Mouse (Mus musculus): Measurements from ENCODE around the gene Olfr160.

Gene Olfr160

GRCm38 (mm10) chr9:37716150-37716549 is at the start of gene Olfr160:
Olfr160 (minus strand) TSS chr9:37716250.
- DNase-seq = no peak

GRCm38 (mm10) chr9:37762541-37762940 is 46.5 kb upstream of the Olfr160 start:
- no peak for DNase-seq

- no peak for DNase-seq
Measured at GRCm38 (mm10) chr9:37761728-37762127, 45.7 kb upstream of the Olfr160 start.

- DNase-seq = no peak
Measured at GRCm38 (mm10) chr9:37752006-37752405, 36.0 kb upstream of the Olfr160 start.

- no peak for DNase-seq
Measured at GRCm38 (mm10) chr9:37751467-37751866, 35.4 kb upstream of the Olfr160 start.

- DNase-seq = no peak
Measured at GRCm38 (mm10) chr9:37750319-37751075, 34.4 kb upstream of the Olfr160 start.

- no peak for DNase-seq
Measured at GRCm38 (mm10) chr9:37744806-37745205, 28.8 kb upstream of the Olfr160 start, which contains the start of gene Olfr874. Olfr874 (plus strand) TSS chr9:37745106.

- DNase-seq = no peak
Measured at GRCm38 (mm10) chr9:37734310-37734709, 18.3 kb upstream of the Olfr160 start.

GRCm38 (mm10) chr9:37689970-37690686 is 25.9 kb downstream of the Olfr160 start:
- DNase-seq = no peak

GRCm38 (mm10) chr9:37687941-37688303 is 28.1 kb downstream of the Olfr160 start:
- DNase-seq = no peak

- DNase-seq = no peak
Measured at GRCm38 (mm10) chr9:37687288-37687940, 28.6 kb downstream of the Olfr160 start.

GRCm38 (mm10) chr9:37681123-37681522 is 34.9 kb downstream of the Olfr160 start:
- DNase-seq = no peak

GRCm38 (mm10) chr9:37675287-37675686 is 40.8 kb downstream of the Olfr160 start:
- no peak for DNase-seq

- no peak for DNase-seq
Measured at GRCm38 (mm10) chr9:37670261-37670660, 45.8 kb downstream of the Olfr160 start.

- no peak for DNase-seq
Measured at GRCm38 (mm10) chr9:37669678-37670077, 46.4 kb downstream of the Olfr160 start.

- DNase-seq = no peak
Measured at GRCm38 (mm10) chr9:37669115-37669514, 46.9 kb downstream of the Olfr160 start, which contains the start of gene Panx3. Panx3 (minus strand) TSS chr9:37669235.

GRCm38 (mm10) chr9:37666045-37666444 is 50.0 kb downstream of the Olfr160 start:
- no peak for DNase-seq

- DNase-seq = no peak
Measured at GRCm38 (mm10) chr9:37664604-37665003, 51.4 kb downstream of the Olfr160 start.

- no peak for DNase-seq
Measured at GRCm38 (mm10) chr9:37663210-37663609, 52.8 kb downstream of the Olfr160 start.

- DNase-seq = no peak
Measured at GRCm38 (mm10) chr9:37659413-37659812, 56.6 kb downstream of the Olfr160 start.
